Mouse (Mus musculus): ENCODE results near the gene Gjd3. TPM values are rescaled to one million over a fixed set of nuclear protein-coding genes. Genes with fewer than 3 reads are reported as not detected.
A peak's percentile ranks its signal among the peaks of the same experiment; 100 is the strongest.

Gene Gjd3
- polyA plus RNA-seq, 1 experiment from 2014 or later: 2.2 TPM

- no peak overlapping the region for H3K4me3 ChIP-seq (ENCODE audit: low read depth, low read length)
- H3K36me3 ChIP-seq (ENCODE audit: control insufficient read depth, insufficient read depth, low read length): no peaks in the 10 kb centered on the region
- no peak for ATAC-seq (ENCODE audit: low read depth)
- no peak overlapping the region for H3K4me2 ChIP-seq (ENCODE audit: low read depth, low read length)
- peaks cover 45% of the 10 kb centered on the region for H3K4me1 ChIP-seq (ENCODE audit: control insufficient read depth, insufficient read depth, low read length)
- no peak overlapping the region for H3K27ac ChIP-seq (ENCODE audit: low read depth, low read length)
- 0 out of 2 replicates have a peak overlapping the region, but pooled peaks have one; percentile 11 for H3K9ac ChIP-seq (replicated peaks; ENCODE audit: low read depth, low read length)
- 52% methylated on average over 11 of the region's 11 CpGs for WGBS
- H3K9me3 ChIP-seq (ENCODE audit: control insufficient read depth, low read length): no peaks in the 10 kb centered on the region
- H3K27me3 ChIP-seq (ENCODE audit: control insufficient read depth, insufficient read depth, low read length): no peaks in the 10 kb centered on the region
These were observed 37.8 kb downstream of the Gjd3 start for GRCm38 (mm10) chr11:98944897-98945604.

GRCm38 (mm10) chr11:98943741-98944461, 38.9 kb downstream of the Gjd3 start:
- peak overlapping the region; percentile 73 for H3K27ac ChIP-seq (ENCODE audit: low read depth, low read length)
- no peak for ATAC-seq (ENCODE audit: low read depth)
- H3K27me3 ChIP-seq (ENCODE audit: control insufficient read depth, insufficient read depth, low read length): no peaks in the 10 kb centered on the region
- no peaks in the 10 kb centered on the region for H3K36me3 ChIP-seq (ENCODE audit: control insufficient read depth, insufficient read depth, low read length)
- H3K9ac ChIP-seq (replicated peaks; ENCODE audit: low read depth, low read length): no peak overlapping the region
- peaks cover 54% of the 10 kb centered on the region for H3K4me1 ChIP-seq (ENCODE audit: control insufficient read depth, insufficient read depth, low read length)
- 38% methylated on average over 14 of the region's 14 CpGs for WGBS
- H3K4me2 ChIP-seq (ENCODE audit: low read depth, low read length): peak overlapping the region; percentile 7; the same call in 1 of the 2 replicates
- no peak overlapping the region for H3K4me3 ChIP-seq (ENCODE audit: low read depth, low read length)
- no peaks in the 10 kb centered on the region for H3K9me3 ChIP-seq (ENCODE audit: control insufficient read depth, low read length)

- H3K27me3 ChIP-seq (ENCODE audit: control insufficient read depth, insufficient read depth, low read length): no peaks in the 10 kb centered on the region
- peak overlapping the region; percentile 79 for H3K27ac ChIP-seq (ENCODE audit: low read depth, low read length)
- ATAC-seq (ENCODE audit: low read depth): no peak; the same call in 1 of the 2 replicates
- peaks cover 62% of the 10 kb centered on the region for H3K4me1 ChIP-seq (ENCODE audit: control insufficient read depth, insufficient read depth, low read length)
- H3K36me3 ChIP-seq (ENCODE audit: control insufficient read depth, insufficient read depth, low read length): no peaks in the 10 kb centered on the region
- WGBS: 70% methylated on average over 4 of the region's 8 CpGs
- peak overlapping the region; percentile 81 for H3K4me2 ChIP-seq (ENCODE audit: low read depth, low read length)
- H3K9me3 ChIP-seq (ENCODE audit: control insufficient read depth, low read length): no peaks in the 10 kb centered on the region
- H3K4me3 ChIP-seq (ENCODE audit: low read depth, low read length): no peak overlapping the region
- H3K9ac ChIP-seq (replicated peaks; ENCODE audit: low read depth, low read length): no peak overlapping the region
These were observed 39.7 kb downstream of the Gjd3 start for GRCm38 (mm10) chr11:98942923-98943641.

GRCm38 (mm10) chr11:98942555-98942922, 40.3 kb downstream of the Gjd3 start:
- Histone ChIP-seq H3K27me3 (ENCODE audit: control insufficient read depth, insufficient read depth, low read length) (no peaks in the 10 kb centered on the region), H3K36me3 (ENCODE audit: control insufficient read depth, insufficient read depth, low read length) (no peaks in the 10 kb centered on the region), H3K4me2 (ENCODE audit: low read depth, low read length) (peak overlapping the region; percentile 81), H3K4me3 (ENCODE audit: low read depth, low read length) (peak overlapping the region; percentile 38), H3K9ac (replicated peaks; ENCODE audit: low read depth, low read length) (peak overlapping the region; percentile 37), H3K27ac (ENCODE audit: low read depth, low read length) (peak overlapping the region; percentile 79), H3K9me3 (ENCODE audit: control insufficient read depth, low read length) (no peaks in the 10 kb centered on the region), H3K4me1 (ENCODE audit: control insufficient read depth, insufficient read depth, low read length) (peaks cover 64% of the 10 kb centered on the region)
- ATAC-seq (ENCODE audit: low read depth): no peak; the same call in 1 of the 2 replicates
- 36% methylated on average over 3 of the region's 3 CpGs for WGBS

- WGBS: 2% methylated on average over 15 of the region's 15 CpGs
- Histone ChIP-seq H3K36me3 (ENCODE audit: control insufficient read depth, insufficient read depth, low read length) (no peaks in the 10 kb centered on the region), H3K4me3 (ENCODE audit: low read depth, low read length) (peak overlapping the region; percentile 38), H3K4me1 (ENCODE audit: control insufficient read depth, insufficient read depth, low read length) (peaks cover 64% of the 10 kb centered on the region), H3K9me3 (ENCODE audit: control insufficient read depth, low read length) (no peaks in the 10 kb centered on the region), H3K4me2 (ENCODE audit: low read depth, low read length) (peak overlapping the region; percentile 81), H3K9ac (replicated peaks; ENCODE audit: low read depth, low read length) (peak overlapping the region; percentile 37), H3K27ac (ENCODE audit: low read depth, low read length) (peak overlapping the region; percentile 79), H3K27me3 (ENCODE audit: control insufficient read depth, insufficient read depth, low read length) (no peaks in the 10 kb centered on the region)
- ATAC-seq (ENCODE audit: low read depth): peak; percentile 41
These were observed 40.8 kb downstream of the Gjd3 start for GRCm38 (mm10) chr11:98941826-98942550.

- peak overlapping the region; percentile 38 for H3K4me3 ChIP-seq (ENCODE audit: low read depth, low read length)
- H3K4me1 ChIP-seq (ENCODE audit: control insufficient read depth, insufficient read depth, low read length): peaks cover 70% of the 10 kb centered on the region
- H3K9me3 ChIP-seq (ENCODE audit: control insufficient read depth, low read length): no peaks in the 10 kb centered on the region
- H3K9ac ChIP-seq (replicated peaks; ENCODE audit: low read depth, low read length): peak overlapping the region; percentile 37
- no peaks in the 10 kb centered on the region for H3K27me3 ChIP-seq (ENCODE audit: control insufficient read depth, insufficient read depth, low read length)
- peak overlapping the region; percentile 79 for H3K27ac ChIP-seq (ENCODE audit: low read depth, low read length)
- no peaks in the 10 kb centered on the region for H3K36me3 ChIP-seq (ENCODE audit: control insufficient read depth, insufficient read depth, low read length)
- WGBS: 3% methylated on average over 12 of the region's 12 CpGs
- H3K4me2 ChIP-seq (ENCODE audit: low read depth, low read length): peak overlapping the region; percentile 81
- ATAC-seq (ENCODE audit: low read depth): peak; percentile 2; the same call in 1 of the 2 replicates
These were observed 41.4 kb downstream of the Gjd3 start for GRCm38 (mm10) chr11:98941341-98941825.

GRCm38 (mm10) chr11:98940776-98941175, 42.0 kb downstream of the Gjd3 start:
- H3K9ac ChIP-seq (replicated peaks; ENCODE audit: low read depth, low read length): no peak overlapping the region
- WGBS: 38% methylated on average over 3 of the region's 3 CpGs
- no peaks in the 10 kb centered on the region for H3K36me3 ChIP-seq (ENCODE audit: control insufficient read depth, insufficient read depth, low read length)
- H3K27me3 ChIP-seq (ENCODE audit: control insufficient read depth, insufficient read depth, low read length): no peaks in the 10 kb centered on the region
- no peak for ATAC-seq (ENCODE audit: low read depth)
- H3K4me1 ChIP-seq (ENCODE audit: control insufficient read depth, insufficient read depth, low read length): peaks cover 76% of the 10 kb centered on the region
- H3K4me3 ChIP-seq (ENCODE audit: low read depth, low read length): peak overlapping the region; percentile 38; the same call in 1 of the 2 replicates
- H3K27ac ChIP-seq (ENCODE audit: low read depth, low read length): peak overlapping the region; percentile 79; the same call in 1 of the 2 replicates
- H3K9me3 ChIP-seq (ENCODE audit: control insufficient read depth, low read length): no peaks in the 10 kb centered on the region
- peak overlapping the region; percentile 81 for H3K4me2 ChIP-seq (ENCODE audit: low read depth, low read length)

- no peak overlapping the region for H3K4me3 ChIP-seq (ENCODE audit: low read depth, low read length)
- no peaks in the 10 kb centered on the region for H3K36me3 ChIP-seq (ENCODE audit: control insufficient read depth, insufficient read depth, low read length)
- H3K27ac ChIP-seq (ENCODE audit: low read depth, low read length): no peak overlapping the region
- H3K27me3 ChIP-seq (ENCODE audit: control insufficient read depth, insufficient read depth, low read length): no peaks in the 10 kb centered on the region
- no peak overlapping the region for H3K9ac ChIP-seq (replicated peaks; ENCODE audit: low read depth, low read length)
- H3K9me3 ChIP-seq (ENCODE audit: control insufficient read depth, low read length): no peaks in the 10 kb centered on the region
- H3K4me2 ChIP-seq (ENCODE audit: low read depth, low read length): peak overlapping the region; percentile 81; the same call in 1 of the 2 replicates
- 52% methylated on average over 11 of the region's 11 CpGs for WGBS
- H3K4me1 ChIP-seq (ENCODE audit: control insufficient read depth, insufficient read depth, low read length): peaks cover 75% of the 10 kb centered on the region
- ATAC-seq (ENCODE audit: low read depth): no peak
These were observed 42.7 kb downstream of the Gjd3 start for GRCm38 (mm10) chr11:98939953-98940641.

Measured in neural tube, embryonic 14.5 days (tissue).